Mouse (Mus musculus) MEL (cell line): ENCODE measurements at regions not wholly inside any gene's neighbourhood (a gene's known extent, or its start where the extent isn't known, plus 50 kb on each side); places are given as distances from the start of the nearest gene placed in this dataset.

ENCODE experiments used
- DNase-seq: peaks from one replicate; pipeline ENCODE4 v3.0.0; 2011; ENCODE audit warnings: low read depth, low spot score
- H3K27ac ChIP-seq: 2 replicates; pipeline ENCODE4 v1.5.1; 2012; ENCODE audit warnings: low read depth, mild to moderate bottlenecking, control low read depth, low read length, moderate library complexity; ENCODE audit not compliant: control insufficient read depth
- H3K27me3 ChIP-seq, 2 experiments: fragments of 150-350 bp in 1 of 2; sonication (generic) in 1 of 2; 2 replicates each; pipeline ENCODE4 v1.6.1; 2012; ENCODE audit warnings: low read length in 2 of 2, mild to moderate bottlenecking in 2 of 2, improper control_type of control experiment in 1 of 2, moderate library complexity in 1 of 2; ENCODE audit not compliant: insufficient read depth in 2 of 2, control insufficient read depth in 1 of 2
- H3K36me3 ChIP-seq, 2 experiments: 2 replicates each; pipeline ENCODE4 v1.6.1; 2012 to 2014; ENCODE audit warnings: low read length in 2 of 2, improper control_type of control experiment in 1 of 2, inconsistent platforms in 1 of 2, mild to moderate bottlenecking in 1 of 2; ENCODE audit not compliant: insufficient read depth in 2 of 2, control insufficient read depth in 1 of 2
- H3K4me1 ChIP-seq, 2 experiments: fragments of 150-350 bp in 1 of 2; sonication (generic) in 1 of 2; 2 replicates each; pipeline ENCODE4 v1.6.1; 2012; ENCODE audit warnings: low read length in 2 of 2, improper control_type of control experiment in 1 of 2, mild to moderate bottlenecking in 1 of 2; ENCODE audit not compliant: insufficient read depth in 2 of 2, control insufficient read depth in 1 of 2
- H3K4me3 ChIP-seq, 2 experiments: fragments of 150-350 bp in 1 of 2; sonication (generic) in 1 of 2; 2 replicates each; pipeline ENCODE4 v1.5.1; 2012; ENCODE audit warnings: low read depth in 2 of 2, low read length in 2 of 2, mild to moderate bottlenecking in 2 of 2, moderate library complexity in 2 of 2, control low read depth in 1 of 2, improper control_type of control experiment in 1 of 2; ENCODE audit not compliant: control insufficient read depth in 1 of 2, insufficient read depth in 1 of 2
- H3K79me2 ChIP-seq: 2 replicates; pipeline ENCODE4 v1.6.1; 2012; ENCODE audit warnings: mild to moderate bottlenecking, low read length, moderate library complexity; ENCODE audit not compliant: control insufficient read depth, poor library complexity, insufficient read depth
- H3K9ac ChIP-seq: 2 replicates; pipeline ENCODE4 v1.6.1; 2012; ENCODE audit warnings: low read depth, mild to moderate bottlenecking, control low read depth, low read length, moderate library complexity; ENCODE audit not compliant: control insufficient read depth, poor library complexity, severe bottlenecking
- H3K9me3 ChIP-seq: fragments of 150-350 bp; sonication (generic); replicated peaks from 2 replicates; pipeline ENCODE4 v1.6.1; 2012; ENCODE audit warnings: mild to moderate bottlenecking, low read length, improper control_type of control experiment, moderate library complexity; ENCODE audit not compliant: insufficient read depth
- BHLHE40 ChIP-seq: IDR thresholded peaks from 2 replicates; pipeline ENCODE4 v1.6.1; 2012; ENCODE audit warnings: low read depth, mild to moderate bottlenecking, inconsistent platforms, low read length, improper control_type of control experiment, borderline replicate concordance
- CHD1 ChIP-seq: IDR thresholded peaks from 2 replicates; pipeline ENCODE4 v1.6.1; 2012; ENCODE audit warnings: low read depth, mild to moderate bottlenecking, inconsistent platforms, low read length, improper control_type of control experiment
- CHD2 ChIP-seq: IDR thresholded peaks from 2 replicates; pipeline ENCODE4 v1.6.1; 2011; ENCODE audit warnings: low read length, improper control_type of control experiment
- CTCF ChIP-seq, 3 experiments: IDR thresholded peaks in 2 of 3; conservative IDR thresholded peaks in 1 of 3; 2 replicates each; pipeline ENCODE4 v1.5.1; 2011 to 2012; ENCODE audit warnings: low read length in 3 of 3, low read depth in 2 of 3, mild to moderate bottlenecking in 2 of 3, improper control_type of control experiment in 1 of 3, inconsistent platforms in 1 of 3, mixed read lengths in 1 of 3, moderate library complexity in 1 of 3; ENCODE audit not compliant: control insufficient read depth in 1 of 3, insufficient read depth in 1 of 3, poor library complexity in 1 of 3, severe bottlenecking in 1 of 3
- E2F4 ChIP-seq: IDR thresholded peaks from 2 replicates; pipeline ENCODE4 v1.6.1; 2011; ENCODE audit warnings: low read depth, low read length, improper control_type of control experiment, borderline replicate concordance
- EP300 ChIP-seq, 2 experiments: IDR thresholded peaks; 2 replicates each; pipeline ENCODE4 v1.6.1; 2011; ENCODE audit warnings: improper control_type of control experiment in 2 of 2, low read length in 2 of 2, low read depth in 1 of 2, mild to moderate bottlenecking in 1 of 2
- ETS1 ChIP-seq: IDR thresholded peaks from 2 replicates; pipeline ENCODE4 v1.6.1; 2012; ENCODE audit warnings: low read depth, mild to moderate bottlenecking, inconsistent platforms, low read length, improper control_type of control experiment, moderate library complexity
- GABPA ChIP-seq: IDR thresholded peaks from 2 replicates; pipeline ENCODE4 v1.6.1; 2012; ENCODE audit warnings: low read depth, mild to moderate bottlenecking, inconsistent platforms, low read length, improper control_type of control experiment, moderate library complexity
- GATA1 ChIP-seq: IDR thresholded peaks from 2 replicates; pipeline ENCODE4 v1.6.1; 2011; ENCODE audit warnings: low read depth, low read length, improper control_type of control experiment
- HCFC1 ChIP-seq: IDR thresholded peaks from 2 replicates; pipeline ENCODE4 v1.6.1; 2012; ENCODE audit warnings: low read depth, mild to moderate bottlenecking, inconsistent platforms, low read length, improper control_type of control experiment, moderate library complexity
- KAT2A ChIP-seq: conservative IDR thresholded peaks from 2 replicates; pipeline ENCODE4 v1.6.1; 2012; ENCODE audit warnings: low read depth, low read length, improper control_type of control experiment, inconsistent platforms
- MAX ChIP-seq: IDR thresholded peaks from 2 replicates; pipeline ENCODE4 v1.6.1; 2011; ENCODE audit warnings: low read length, improper control_type of control experiment
- MAZ ChIP-seq: IDR thresholded peaks from 2 replicates; pipeline ENCODE4 v1.6.1; 2012; ENCODE audit warnings: low read depth, mild to moderate bottlenecking, inconsistent platforms, low read length, improper control_type of control experiment
- MYC ChIP-seq: IDR thresholded peaks from 2 replicates; pipeline ENCODE4 v1.6.1; 2011; ENCODE audit warnings: low read depth, mild to moderate bottlenecking, low read length, improper control_type of control experiment, moderate library complexity
- NRF1 ChIP-seq: IDR thresholded peaks from 2 replicates; pipeline ENCODE4 v1.6.1; 2014; ENCODE audit warnings: low read depth, mild to moderate bottlenecking, inconsistent platforms, low read length, improper control_type of control experiment, moderate library complexity; ENCODE audit not compliant: poor library complexity, insufficient read depth, severe bottlenecking
- POLR2A ChIP-seq, 2 experiments: IDR thresholded peaks; 2 replicates each; pipeline ENCODE4 v1.6.1; 2011 to 2012; ENCODE audit warnings: low read length in 2 of 2, mild to moderate bottlenecking in 2 of 2, control low read depth in 1 of 2, improper control_type of control experiment in 1 of 2, low read depth in 1 of 2, moderate library complexity in 1 of 2; ENCODE audit not compliant: control insufficient read depth in 1 of 2, insufficient read depth in 1 of 2, poor library complexity in 1 of 2
- POLR2AphosphoS2 ChIP-seq: IDR thresholded peaks from 2 replicates; pipeline ENCODE4 v1.6.1; 2011; ENCODE audit warnings: low read length, improper control_type of control experiment
- RAD21 ChIP-seq: IDR thresholded peaks from 2 replicates; pipeline ENCODE4 v1.6.1; 2011; ENCODE audit warnings: mild to moderate bottlenecking, low read depth, low read length, improper control_type of control experiment
- RCOR1 ChIP-seq: IDR thresholded peaks from 2 replicates; pipeline ENCODE4 v1.6.1; 2012; ENCODE audit warnings: low read depth, mild to moderate bottlenecking, inconsistent platforms, low read length, improper control_type of control experiment
- SIN3A ChIP-seq: IDR thresholded peaks from 2 replicates; pipeline ENCODE4 v1.6.1; 2012; ENCODE audit warnings: low read length, improper control_type of control experiment, inconsistent platforms
- TCF12 ChIP-seq: IDR thresholded peaks from 2 replicates; pipeline ENCODE4 v1.6.1; 2014; ENCODE audit warnings: low read depth, mild to moderate bottlenecking, inconsistent platforms, low read length, improper control_type of control experiment, moderate library complexity
- UBTF ChIP-seq: IDR thresholded peaks from 2 replicates; pipeline ENCODE4 v1.6.1; 2012; ENCODE audit warnings: low read depth, mild to moderate bottlenecking, inconsistent platforms, low read length, improper control_type of control experiment, moderate library complexity, borderline replicate concordance; ENCODE audit not compliant: insufficient read depth
- USF1 ChIP-seq: IDR thresholded peaks from 2 replicates; pipeline ENCODE4 v1.6.1; 2014; ENCODE audit warnings: low read depth, mild to moderate bottlenecking, inconsistent platforms, low read length, improper control_type of control experiment, moderate library complexity
- USF2 ChIP-seq, 2 experiments: IDR thresholded peaks; 2 replicates each; pipeline ENCODE4 v1.6.1; 2011 to 2012; ENCODE audit warnings: improper control_type of control experiment in 2 of 2, low read length in 2 of 2, borderline replicate concordance in 1 of 2, inconsistent platforms in 1 of 2, low read depth in 1 of 2, mild to moderate bottlenecking in 1 of 2; ENCODE audit not compliant: insufficient read depth in 1 of 2
- ZC3H11A ChIP-seq: IDR thresholded peaks from 2 replicates; pipeline ENCODE4 v1.6.1; 2012; ENCODE audit warnings: low read depth, mild to moderate bottlenecking, inconsistent platforms, low read length, improper control_type of control experiment
- ZMIZ1 ChIP-seq: IDR thresholded peaks from 2 replicates; pipeline ENCODE4 v1.6.1; 2012; ENCODE audit warnings: low read depth, mild to moderate bottlenecking, inconsistent platforms, low read length, improper control_type of control experiment, moderate library complexity

DNA sequence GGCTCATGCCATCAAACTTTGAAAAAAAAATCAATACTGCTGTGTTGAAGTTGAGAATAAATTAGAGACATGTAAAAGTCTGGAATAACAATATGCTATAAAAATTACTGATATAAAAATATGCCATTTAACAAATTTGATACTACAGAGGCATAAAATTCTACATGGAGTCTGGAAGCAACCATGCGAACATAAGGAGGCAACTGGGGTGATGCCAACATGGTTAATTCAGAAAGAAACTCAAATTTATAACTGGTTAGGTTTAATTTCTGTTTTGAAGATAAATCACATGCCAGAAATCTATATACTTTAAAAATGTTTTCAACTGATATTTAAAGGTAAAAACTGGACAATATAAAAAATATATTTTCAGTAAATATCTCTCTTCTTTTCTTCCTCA, 111.4 kb upstream of the Nr4a3 start:
- no peak for DNase-seq
- no peak for TF ChIP-seq CHD2
- no peak for TF ChIP-seq ZC3H11A
- no peak for TF ChIP-seq RCOR1
- TF ChIP-seq CHD1 = no peak
- TF ChIP-seq ZMIZ1 = no peak
- TF ChIP-seq USF1 = no peak
- TF ChIP-seq GABPA = no peak
- no peak for TF ChIP-seq TCF12
- TF ChIP-seq ETS1 = no peak
- no peak for TF ChIP-seq HCFC1
- no peak for TF ChIP-seq BHLHE40
- TF ChIP-seq E2F4 = no peak
- no peak for TF ChIP-seq EP300 (IDR thresholded peaks at IDR 0.05; ENCODE audit: low read depth in 1 of 2, low read length in 2 of 2)
- TF ChIP-seq MAZ = no peak
- H3K9ac ChIP-seq = no peak overlapping the region
- H3K27ac ChIP-seq = no peak overlapping the region
- H3K79me2 ChIP-seq = no peaks in the 10 kb centered on the region
- no peak overlapping the region for H3K4me3 ChIP-seq
- no peaks in the 10 kb centered on the region for H3K4me1 ChIP-seq
- H3K27me3 ChIP-seq = no peaks in the 10 kb centered on the region
- H3K36me3 ChIP-seq = no peaks in the 10 kb centered on the region
- no peaks in the 10 kb centered on the region for H3K9me3 ChIP-seq

- H3K4me1 ChIP-seq = no peaks in the 10 kb centered on the region
- no peak for TF ChIP-seq USF2 (IDR thresholded peaks at IDR 0.05; ENCODE audit: borderline replicate concordance in 1 of 2, insufficient read depth in 1 of 2, low read depth in 1 of 2, low read length in 2 of 2)
- no peak for TF ChIP-seq USF1
- TF ChIP-seq MYC = no peak
- no peak for TF ChIP-seq POLR2AphosphoS2
- TF ChIP-seq SIN3A = no peak
- no peak for TF ChIP-seq E2F4
- no peak for TF ChIP-seq MAX
- TF ChIP-seq NRF1 = no peak
- TF ChIP-seq GATA1 = no peak
- no peak for TF ChIP-seq CHD2
- TF ChIP-seq RAD21 = no peak
- no peak for TF ChIP-seq UBTF
- no peak for TF ChIP-seq POLR2A (IDR thresholded peaks at IDR 0.05; ENCODE audit: control insufficient read depth in 1 of 2, insufficient read depth in 1 of 2, low read depth in 1 of 2, low read length in 2 of 2, poor library complexity in 1 of 2)
- TF ChIP-seq CTCF (IDR thresholded peaks at IDR 0.05 in 2 of 3, conservative IDR thresholded peaks at IDR 0.05 in 1 of 3; ENCODE audit: control insufficient read depth in 1 of 3, insufficient read depth in 1 of 3, low read depth in 2 of 3, low read length in 3 of 3, poor library complexity in 1 of 3, severe bottlenecking in 1 of 3) = no peak
- TF ChIP-seq HCFC1 = no peak
- no peak for TF ChIP-seq KAT2A
- TF ChIP-seq, all 39 proteins: peak for 0
- H3K36me3 ChIP-seq = no peaks in the 10 kb centered on the region
These were observed 109.4 kb upstream of the Nr4a3 start for GRCm38 (mm10) chr4:47935547-47935946.

More at GRCm38 (mm10) chr4:47935547-47935946, 109.4 kb upstream of the Nr4a3 start:
- no peaks in the 10 kb centered on the region for H3K9me3 ChIP-seq
- no peaks in the 10 kb centered on the region for H3K27me3 ChIP-seq
- H3K9ac ChIP-seq = no peak overlapping the region
- DNase-seq = no peak
- H3K4me3 ChIP-seq = no peak overlapping the region
- H3K27ac ChIP-seq = no peak overlapping the region
- no peaks in the 10 kb centered on the region for H3K79me2 ChIP-seq
